Comparison of ENCODE assay signal across 8 mouse cellular contexts in genomic region chr10:68060590-68061248, GRCm38 (mm10).
DNase-seq lines count a peak whose midpoint lies in the region; ATAC-seq and TF ChIP-seq lines count a peak whose summit lies in the region.

No protein-coding gene starts in this region.

- WGBS in neural tube, embryonic 13.5 days = 47% methylated on average over 16 of the region's 16 CpGs

- H3K4me3 ChIP-seq in layer of hippocampus, adult 2 months = 0 out of 2 replicates have a peak overlapping the region, but pooled peaks have one; percentile 8
- no peak overlapping the region for H3K4me3 ChIP-seq in neural tube, embryonic 13.5 days

- H3K9me3 ChIP-seq in neural tube, embryonic 13.5 days = no peaks in the 10 kb centered on the region

- H3K27me3 ChIP-seq in neural tube, embryonic 13.5 days = no peaks in the 10 kb centered on the region

- no peak overlapping the region for H3K27ac ChIP-seq in layer of hippocampus, adult 2 months
- H3K27ac ChIP-seq in neural tube, embryonic 13.5 days (replicated peaks) = peak overlapping the region; percentile 84

- DNase-seq in layer of hippocampus, adult 2 months (ENCODE audit: low spot score in 2 of 2) = no peak
- no peak for DNase-seq in layer of hippocampus, postnatal 14 days (ENCODE audit: low spot score in 2 of 2)
- peak; percentile 52 to 56 for DNase-seq in heart, postnatal 10 days
- peak; percentile 38 to 55 for DNase-seq in kidney, postnatal 4 days
- no peak for DNase-seq in thymus, postnatal 4 days
- DNase-seq in thymus, postnatal 36 days = no peak

- peak overlapping the region; percentile 52 for H3K9ac ChIP-seq in neural tube, embryonic 13.5 days

- no peaks in the 10 kb centered on the region for H3K36me3 ChIP-seq in neural tube, embryonic 13.5 days

- intact Hi-C loops in heart, postnatal 10 days (cut with DNase I) = no loop called here

- H3K4me2 ChIP-seq in neural tube, embryonic 13.5 days = no peak overlapping the region; the same call in 1 of the 2 replicates

- peaks cover 32% of the 10 kb centered on the region for H3K4me1 ChIP-seq in neural tube, embryonic 13.5 days (replicated peaks)

- ATAC-seq in neural tube, embryonic 13.5 days (ENCODE audit: low read depth) = no peak
- no peak for ATAC-seq in megakaryocyte progenitor cell, adult 5-6 weeks (replicated peaks; ENCODE audit: poor library complexity)

- TF ChIP-seq CTCF in layer of hippocampus, adult 2 months (conservative IDR thresholded peaks at IDR 0.05) = no peak

Comparison
In these comparisons a context has a peak if more than half of its experiments do, and no peak if none do; other contexts are left out.
1. DNase-seq: peak in heart, postnatal 10 days (2 of 2) and kidney, postnatal 4 days (2 of 2); none in layer of hippocampus, adult 2 months (0 of 2), layer of hippocampus, postnatal 14 days (0 of 2), thymus, postnatal 4 days (single experiment) and thymus, postnatal 36 days (0 of 2).